Mouse (Mus musculus): ENCODE measurements around the gene Gkap1.

GRCm38 (mm10) chr13:58295582-58295981 lies 20.1 kb upstream of the Gkap1 start:
- TF ChIP-seq POLR2A (IDR thresholded peaks at IDR 0.05; ENCODE audit: extremely low read depth, insufficient read depth, low read length) (no peak), CTCF (IDR thresholded peaks at IDR 0.05; ENCODE audit: low read depth, low read length) (no peak)
